Mouse (Mus musculus) MEL (cell line): ENCODE measurements around the gene Bpgm.

Experiments
- CTCF ChIP-seq, 3 experiments: IDR thresholded peaks in 2 of 3; conservative IDR thresholded peaks in 1 of 3; 2 replicates each; pipeline ENCODE4 v1.5.1; 2011 to 2012; ENCODE audit warnings: low read length in 3 of 3, low read depth in 2 of 3, mild to moderate bottlenecking in 2 of 3, improper control_type of control experiment in 1 of 3, inconsistent platforms in 1 of 3, mixed read lengths in 1 of 3, moderate library complexity in 1 of 3; ENCODE audit not compliant: control insufficient read depth in 1 of 3, insufficient read depth in 1 of 3, poor library complexity in 1 of 3, severe bottlenecking in 1 of 3
- E2F4 ChIP-seq: IDR thresholded peaks from 2 replicates; pipeline ENCODE4 v1.6.1; 2011; ENCODE audit warnings: low read depth, low read length, improper control_type of control experiment, borderline replicate concordance
- ELF1 ChIP-seq: IDR thresholded peaks from 2 replicates; pipeline ENCODE4 v1.6.1; 2014; ENCODE audit warnings: low read depth, mild to moderate bottlenecking, inconsistent platforms, low read length, improper control_type of control experiment, moderate library complexity
- EP300 ChIP-seq, 2 experiments: IDR thresholded peaks; 2 replicates each; pipeline ENCODE4 v1.6.1; 2011; ENCODE audit warnings: improper control_type of control experiment in 2 of 2, low read length in 2 of 2, low read depth in 1 of 2, mild to moderate bottlenecking in 1 of 2
- GATA1 ChIP-seq: IDR thresholded peaks from 2 replicates; pipeline ENCODE4 v1.6.1; 2011; ENCODE audit warnings: low read depth, low read length, improper control_type of control experiment
- HCFC1 ChIP-seq: IDR thresholded peaks from 2 replicates; pipeline ENCODE4 v1.6.1; 2012; ENCODE audit warnings: low read depth, mild to moderate bottlenecking, inconsistent platforms, low read length, improper control_type of control experiment, moderate library complexity
- POLR2A ChIP-seq, 2 experiments: IDR thresholded peaks; 2 replicates each; pipeline ENCODE4 v1.6.1; 2011 to 2012; ENCODE audit warnings: low read length in 2 of 2, mild to moderate bottlenecking in 2 of 2, control low read depth in 1 of 2, improper control_type of control experiment in 1 of 2, low read depth in 1 of 2, moderate library complexity in 1 of 2; ENCODE audit not compliant: control insufficient read depth in 1 of 2, insufficient read depth in 1 of 2, poor library complexity in 1 of 2
- TAL1 ChIP-seq: IDR thresholded peaks from 2 replicates; pipeline ENCODE4 v1.6.1; 2012; ENCODE audit warnings: mild to moderate bottlenecking, inconsistent platforms, low read length, moderate library complexity, mixed read lengths
- USF1 ChIP-seq: IDR thresholded peaks from 2 replicates; pipeline ENCODE4 v1.6.1; 2014; ENCODE audit warnings: low read depth, mild to moderate bottlenecking, inconsistent platforms, low read length, improper control_type of control experiment, moderate library complexity
- ZC3H11A ChIP-seq: IDR thresholded peaks from 2 replicates; pipeline ENCODE4 v1.6.1; 2012; ENCODE audit warnings: low read depth, mild to moderate bottlenecking, inconsistent platforms, low read length, improper control_type of control experiment

GRCm38 (mm10) chr6:34507581-34507980 lies 31.6 kb downstream of the Bpgm start:
- TF ChIP-seq EP300 (IDR thresholded peaks at IDR 0.05; ENCODE audit: low read depth in 1 of 2, low read length in 2 of 2) (peak; percentile 76 to 85), CTCF (IDR thresholded peaks at IDR 0.05 in 2 of 3, conservative IDR thresholded peaks at IDR 0.05 in 1 of 3; ENCODE audit: control insufficient read depth in 1 of 3, insufficient read depth in 1 of 3, low read depth in 2 of 3, low read length in 3 of 3, poor library complexity in 1 of 3, severe bottlenecking in 1 of 3) (no peak), GATA1 (peak; percentile 81), POLR2A (IDR thresholded peaks at IDR 0.05; ENCODE audit: control insufficient read depth in 1 of 2, insufficient read depth in 1 of 2, low read depth in 1 of 2, low read length in 2 of 2, poor library complexity in 1 of 2) (no peak), TAL1 (no peak), E2F4 (no peak), ELF1 (no peak), HCFC1 (no peak), USF1 (no peak), ZC3H11A (no peak)
